Mouse (Mus musculus) small intestine, adult 2 months (tissue): ENCODE results near the gene Cwc27. TPM values are rescaled to one million over a fixed set of nuclear protein-coding genes. Genes with fewer than 3 reads are reported as not detected.

ENCODE experiments used
- H3K27ac ChIP-seq: fragments of 200-500 bp; 2 replicates; pipeline ENCODE4 v1.5.1; 2012; ENCODE audit warnings: low read depth, low read length, control low read depth, inconsistent platforms; ENCODE audit not compliant: insufficient read depth
- H3K27me3 ChIP-seq: fragments of 200-500 bp; 2 replicates; pipeline ENCODE4 v1.6.1; 2012; ENCODE audit warnings: mild to moderate bottlenecking, moderate library complexity, low read length, inconsistent platforms; ENCODE audit not compliant: control insufficient read depth, insufficient read depth
- H3K36me3 ChIP-seq: fragments of 200-500 bp; 2 replicates; pipeline ENCODE4 v1.6.1; 2012; ENCODE audit warnings: mild to moderate bottlenecking, low read length, control low read depth, inconsistent platforms; ENCODE audit not compliant: control insufficient read depth, insufficient read depth
- H3K4me1 ChIP-seq: fragments of 200-500 bp; 2 replicates; pipeline ENCODE4 v1.6.1; 2012; ENCODE audit warnings: low read length, inconsistent platforms, mixed read lengths; ENCODE audit not compliant: control insufficient read depth, insufficient read depth, insufficient read length
- H3K4me3 ChIP-seq: fragments of 200-500 bp; 2 replicates; pipeline ENCODE4 v1.5.1; 2012; ENCODE audit warnings: low read depth, mild to moderate bottlenecking, control low read depth, inconsistent platforms, low read length, moderate library complexity
- CTCF ChIP-seq: fragments of 200-500 bp; IDR thresholded peaks from 2 replicates; pipeline ENCODE4 v1.5.1; 2012; ENCODE audit warnings: low read depth, mild to moderate bottlenecking, control low read depth, inconsistent platforms, low read length, moderate library complexity, mixed read lengths; ENCODE audit not compliant: insufficient replicate concordance, insufficient read length; ENCODE audit errors: extremely low read depth
- POLR2A ChIP-seq: fragments of 200-500 bp; IDR thresholded peaks from 2 replicates; pipeline ENCODE4 v1.6.1; 2012; ENCODE audit warnings: low read depth, mild to moderate bottlenecking, control low read depth, inconsistent platforms, low read length, moderate library complexity
- WGBS: fragments of 180-500 bp; shearing (Covaris S2); methylation state at CpG from one replicate; pipeline ENCODE4 v1.1.7; 2018; 5-methylcytosine and 5-hydroxymethylcytosine counted together
- polyA plus RNA-seq: library from polyadenylated mRNA; depleted of rRNA; stranded (reverse); fragments of >200 nt; gene quantifications from 2 replicates; pipeline ENCODE4 v1.2.3, GENCODE M21; 2012

Cwc27 gene
- polyA plus RNA-seq, 1 experiment: 0.42 TPM

DNA sequence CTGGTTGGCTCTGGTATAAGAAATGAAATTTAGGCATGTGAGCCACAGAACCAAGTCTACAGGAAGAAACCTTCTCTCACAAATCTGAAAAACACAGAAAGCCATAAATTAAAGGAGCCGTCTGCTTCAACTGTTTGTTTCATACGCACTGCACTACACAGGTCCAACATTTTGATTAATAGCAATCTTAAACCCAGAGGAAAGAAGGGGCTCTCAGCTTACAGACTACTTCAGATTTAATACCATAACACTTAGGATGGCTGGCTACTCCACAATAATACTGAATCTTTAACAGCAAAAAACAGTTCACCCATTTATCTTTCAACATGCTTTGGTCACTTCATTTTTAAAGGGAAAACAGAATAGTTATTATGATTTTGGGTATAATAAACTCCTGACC is 182.2 kb downstream of the Cwc27 start:
- 89% methylated on average over 2 of the region's 2 CpGs for WGBS
- H3K27ac ChIP-seq: no peak overlapping the region

DNA sequence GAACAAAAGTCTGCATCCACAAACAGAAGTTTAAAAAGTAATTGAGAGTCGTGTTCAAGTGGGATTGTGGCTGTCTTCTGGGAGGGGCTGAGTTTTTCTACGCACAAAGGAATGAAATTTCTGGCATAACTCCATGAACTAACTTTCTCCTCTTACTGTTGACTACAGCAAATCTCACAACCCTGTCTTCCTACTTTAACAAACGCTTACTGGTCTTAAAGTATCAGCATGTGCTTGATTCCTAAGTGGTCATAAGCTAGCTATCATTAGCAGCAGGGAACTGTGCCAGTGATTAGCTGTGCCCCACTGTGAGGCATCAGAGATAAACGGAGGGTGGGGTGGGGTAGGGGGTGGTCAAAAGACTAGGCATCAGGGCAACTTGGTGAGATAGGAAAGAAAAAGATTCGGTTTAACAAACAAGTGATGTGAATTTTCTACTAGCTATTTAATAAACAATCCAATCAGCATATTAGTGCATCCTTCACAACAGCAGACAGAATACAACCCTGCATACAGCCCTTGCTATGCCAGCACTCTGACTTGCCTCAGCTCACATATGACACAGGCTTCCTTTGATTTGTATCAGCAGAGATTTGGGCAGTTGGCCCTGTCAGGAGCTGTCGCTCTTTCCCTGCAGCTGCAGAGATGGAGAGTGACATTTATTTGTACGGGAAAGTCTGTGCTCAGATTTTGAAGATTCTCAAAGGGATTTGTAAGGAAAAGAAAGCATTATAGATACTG is 184.3 kb downstream of the Cwc27 start:
- Histone ChIP-seq H3K27ac (no peak overlapping the region), H3K36me3 (0 out of 2 replicates have a peak, but pooled peaks cover 3% of the 10 kb centered on the region), H3K27me3 (no peaks in the 10 kb centered on the region), H3K4me1 (no peaks in the 10 kb centered on the region), H3K4me3 (no peak overlapping the region)
- TF ChIP-seq CTCF (no peak), POLR2A (no peak)
- WGBS: 63% methylated on average over 7 of the region's 7 CpGs

More for the DNA sequence above, 182.2 kb downstream of the Cwc27 start:
- H3K27me3 ChIP-seq: no peaks in the 10 kb centered on the region
- H3K4me3 ChIP-seq: no peak overlapping the region
- TF ChIP-seq POLR2A (no peak), CTCF (no peak)
- H3K36me3 ChIP-seq: 0 out of 2 replicates have a peak, but pooled peaks cover 3% of the 10 kb centered on the region
- H3K4me1 ChIP-seq: no peaks in the 10 kb centered on the region

DNA sequence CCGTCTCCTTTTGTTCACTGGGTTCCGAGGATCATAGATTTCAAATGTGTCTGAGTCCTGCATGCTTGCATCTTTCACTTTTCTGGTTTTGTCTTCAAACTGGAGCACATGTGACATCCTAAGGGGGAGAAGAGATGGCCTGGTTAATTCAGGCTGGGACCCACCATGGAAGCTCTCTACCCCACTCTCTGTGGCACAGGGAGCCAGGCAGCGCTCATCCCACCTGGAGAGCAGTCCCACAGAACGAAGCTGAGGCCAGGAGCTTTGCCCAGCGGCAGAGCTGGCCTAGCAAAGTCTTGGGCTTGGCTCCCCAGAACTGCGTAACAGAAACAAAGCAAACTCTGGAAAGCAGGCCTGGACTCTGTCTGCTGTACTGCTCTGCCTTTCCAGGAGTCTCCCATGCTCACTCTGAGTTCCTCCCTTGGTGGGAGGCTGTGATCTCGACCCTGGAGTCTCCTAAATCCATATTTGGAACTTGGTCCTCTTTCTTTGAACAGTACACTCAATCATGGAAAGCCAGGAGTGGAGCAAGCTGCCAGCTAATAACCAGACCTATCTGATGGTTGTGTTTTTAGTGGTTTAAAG is 185.2 kb downstream of the Cwc27 start:
- H3K4me3 ChIP-seq: no peak overlapping the region
- no peaks in the 10 kb centered on the region for H3K27me3 ChIP-seq
- 82% methylated on average over 7 of the region's 7 CpGs for WGBS
- 0 out of 2 replicates have a peak, but pooled peaks cover 3% of the 10 kb centered on the region for H3K36me3 ChIP-seq
- H3K4me1 ChIP-seq: no peaks in the 10 kb centered on the region
- TF ChIP-seq POLR2A (no peak), CTCF (no peak)
- H3K27ac ChIP-seq: no peak overlapping the region

DNA sequence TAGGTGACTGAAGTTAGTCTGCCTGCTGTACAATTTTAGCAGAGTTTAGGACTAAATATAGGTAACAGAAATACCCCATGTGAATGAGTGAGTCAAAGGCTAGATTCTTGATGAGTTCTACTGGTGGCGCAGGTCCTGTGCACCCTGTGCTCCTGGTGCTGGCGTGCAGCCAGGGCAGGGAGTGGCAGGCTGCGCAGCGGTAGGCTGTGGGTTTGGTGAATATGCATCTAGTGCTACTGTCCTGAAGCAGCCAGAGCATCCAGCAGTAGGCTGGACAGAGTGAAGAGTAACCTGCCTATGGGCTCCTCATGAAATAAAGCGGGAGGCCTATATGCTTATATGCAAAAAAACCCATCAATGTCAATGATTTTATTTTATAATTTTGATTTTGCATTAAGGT is 186.1 kb downstream of the Cwc27 start:
- H3K4me1 ChIP-seq: no peaks in the 10 kb centered on the region
- 50% methylated on average over 5 of the region's 5 CpGs for WGBS

DNA sequence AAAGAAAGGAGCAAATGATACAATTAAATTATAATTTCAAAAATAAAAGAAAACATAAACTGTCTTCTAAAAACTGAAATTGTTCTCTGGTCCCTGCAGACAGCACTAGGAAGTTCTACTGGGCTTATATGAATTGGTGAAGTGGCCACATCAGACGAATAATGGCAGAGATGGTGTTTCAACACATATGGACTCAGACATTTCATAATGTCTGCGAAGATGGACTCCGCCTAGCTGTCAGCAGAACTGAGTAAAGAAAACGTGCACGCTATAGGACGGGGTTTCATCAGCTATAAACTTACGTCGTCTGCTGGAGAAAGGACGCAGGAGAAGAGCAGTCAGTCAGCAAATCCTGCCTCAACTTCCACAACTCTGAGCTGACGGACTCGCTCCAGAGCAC is 187.3 kb downstream of the Cwc27 start:
- WGBS: 95% methylated on average over 11 of the region's 11 CpGs
- no peaks in the 10 kb centered on the region for H3K4me1 ChIP-seq
- H3K4me3 ChIP-seq: no peak overlapping the region
- H3K36me3 ChIP-seq: 0 out of 2 replicates have a peak, but pooled peaks cover 3% of the 10 kb centered on the region
- H3K27me3 ChIP-seq: no peaks in the 10 kb centered on the region
- no peak overlapping the region for H3K27ac ChIP-seq
- no peak for TF ChIP-seq CTCF
- TF ChIP-seq POLR2A: no peak

More for the DNA sequence above, 186.1 kb downstream of the Cwc27 start:
- Histone ChIP-seq H3K27ac (no peak overlapping the region), H3K4me3 (no peak overlapping the region), H3K27me3 (no peaks in the 10 kb centered on the region), H3K36me3 (0 out of 2 replicates have a peak, but pooled peaks cover 3% of the 10 kb centered on the region)
- TF ChIP-seq POLR2A (no peak), CTCF (no peak)

DNA sequence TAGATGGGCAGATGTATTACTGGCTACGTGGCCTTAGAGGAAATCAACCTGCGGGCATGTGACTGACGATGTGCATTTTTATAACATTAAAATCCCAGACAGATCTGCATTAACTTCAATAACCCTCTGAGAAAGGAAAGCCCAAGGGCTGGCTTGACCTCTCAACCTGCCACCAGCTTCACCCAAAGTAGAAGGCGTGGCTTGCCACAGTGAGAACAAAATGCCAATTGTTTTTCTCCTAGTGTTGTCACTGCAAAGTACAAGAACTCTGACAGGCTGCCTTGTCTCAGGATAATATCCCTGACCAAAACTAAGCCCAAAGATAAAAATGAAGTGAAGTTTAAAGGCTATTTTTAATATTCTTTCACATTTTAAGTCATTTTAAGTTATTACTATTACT is 188.9 kb downstream of the Cwc27 start:
- no peak for TF ChIP-seq CTCF
- TF ChIP-seq POLR2A: no peak
- Histone ChIP-seq H3K4me3 (no peak overlapping the region), H3K4me1 (no peaks in the 10 kb centered on the region), H3K27me3 (no peaks in the 10 kb centered on the region), H3K36me3 (0 out of 2 replicates have a peak, but pooled peaks cover 3% of the 10 kb centered on the region), H3K27ac (no peak overlapping the region)
- WGBS: 76% methylated on average over 4 of the region's 4 CpGs

DNA sequence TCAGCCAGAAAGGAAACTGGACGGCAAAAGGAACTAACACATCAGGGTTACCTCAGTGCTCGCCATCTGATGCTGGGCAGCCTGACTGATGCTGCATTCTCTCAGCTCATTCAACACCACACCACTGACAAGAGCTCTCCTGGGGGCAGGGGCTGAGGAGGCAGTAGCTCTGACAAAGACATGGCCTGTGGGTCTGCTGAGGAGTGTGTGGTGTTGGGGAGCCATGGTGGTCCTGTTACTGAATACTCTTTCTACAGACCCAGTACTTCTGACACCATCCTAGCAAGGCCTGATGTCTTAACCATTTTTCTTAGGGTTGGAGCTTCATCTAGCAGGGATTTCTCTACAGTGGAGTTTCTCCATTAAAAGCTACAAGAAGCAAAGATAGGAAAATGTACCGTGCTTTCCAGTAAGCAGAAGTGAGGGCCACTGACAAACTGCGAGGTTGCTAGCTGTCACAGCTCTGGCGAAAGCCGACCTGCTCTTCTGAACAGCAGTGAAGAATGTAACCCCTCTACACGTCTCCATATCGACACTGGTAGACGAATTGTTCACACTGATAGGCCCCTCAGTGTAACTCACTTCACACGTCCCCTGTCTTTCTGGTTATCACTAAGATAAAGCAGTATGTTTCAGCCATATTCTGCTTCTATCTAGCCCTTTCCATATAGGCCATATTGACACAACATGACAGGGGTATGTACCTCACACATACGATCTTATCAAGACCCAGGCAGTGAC is 189.6 kb downstream of the Cwc27 start:
- no peak for TF ChIP-seq POLR2A
- TF ChIP-seq CTCF: no peak
- no peaks in the 10 kb centered on the region for H3K27me3 ChIP-seq
- no peaks in the 10 kb centered on the region for H3K4me1 ChIP-seq
- no peak overlapping the region for H3K27ac ChIP-seq
- 90% methylated on average over 11 of the region's 11 CpGs for WGBS
- H3K36me3 ChIP-seq: 0 out of 2 replicates have a peak, but pooled peaks cover 3% of the 10 kb centered on the region
- no peak overlapping the region for H3K4me3 ChIP-seq
